Mouse (Mus musculus) lung, postnatal 0 days (tissue): ENCODE measurements around the gene Nfkbib. TPM values are rescaled to one million over a fixed set of nuclear protein-coding genes. Genes with fewer than 3 reads are reported as not detected.

Experiments used
- ATAC-seq: fragments of 200-750 bp; cut with Nextera tagmentation; 2 replicates; pipeline ENCODE4 v1.8.0; 2017; ENCODE audit warnings: moderate library complexity
- DNase-seq: peaks from one replicate; pipeline ENCODE4 v3.0.0-alpha.2; 2016; ENCODE audit warnings: low spot score
- H3K27ac ChIP-seq: fragments of 300-500 bp; sonication (generic); 2 replicates; pipeline ENCODE4 v1.5.1; 2014; ENCODE audit warnings: antibody characterized with exemption, mild to moderate bottlenecking, low read length, mixed read lengths
- H3K27me3 ChIP-seq: fragments of 300-500 bp; sonication (generic); replicated peaks from 2 replicates; pipeline ENCODE4 v1.6.1; 2014; ENCODE audit warnings: low read length, mixed read lengths; ENCODE audit not compliant: insufficient read depth
- H3K36me3 ChIP-seq: fragments of 300-500 bp; sonication (generic); 2 replicates; pipeline ENCODE4 v1.6.1; 2014; ENCODE audit warnings: low read length, mixed read lengths; ENCODE audit not compliant: insufficient read depth
- H3K4me1 ChIP-seq: fragments of 300-500 bp; sonication (generic); 2 replicates; pipeline ENCODE4 v1.6.1; 2014; ENCODE audit warnings: antibody characterized with exemption, low read depth, low read length, mixed read lengths; ENCODE audit not compliant: insufficient read depth
- H3K4me2 ChIP-seq: fragments of 300-500 bp; sonication (generic); replicated peaks from 2 replicates; pipeline ENCODE4 v1.6.1; 2014; ENCODE audit warnings: low read depth, mild to moderate bottlenecking, low read length, moderate library complexity, mixed read lengths
- H3K4me3 ChIP-seq: fragments of 300-500 bp; sonication (generic); 2 replicates; pipeline ENCODE4 v1.5.1; 2014; ENCODE audit warnings: low read depth, low read length
- H3K9ac ChIP-seq: fragments of 300-500 bp; sonication (generic); replicated peaks from 2 replicates; pipeline ENCODE4 v1.6.1; 2014; ENCODE audit warnings: low read depth, mild to moderate bottlenecking
- H3K9me3 ChIP-seq: fragments of 300-500 bp; sonication (generic); 2 replicates; pipeline ENCODE4 v1.6.1; 2016; ENCODE audit warnings: low read length, mixed read lengths
- CTCF ChIP-seq: IDR thresholded peaks from 2 replicates; pipeline ENCODE4 v1.5.1; 2016; ENCODE audit warnings: antibody characterized with exemption, mild to moderate bottlenecking
- EP300 ChIP-seq: IDR thresholded peaks from 2 replicates; pipeline ENCODE4 v1.6.1; 2016; ENCODE audit warnings: antibody characterized with exemption, mild to moderate bottlenecking, control low read depth
- WGBS: fragments of 180-500 bp; shearing (Covaris S2); extraction: QIAGEN DNeasy Blood & Tissue Kit; methylation state at CpG from one replicate; pipeline ENCODE4 v1.1.7; 2014; 5-methylcytosine and 5-hydroxymethylcytosine counted together
- polyA plus RNA-seq: library from polyadenylated mRNA; unstranded; fragments of >200 nt; fragmentation: Nextera tagmentation; extraction: Ambion mirVana; gene quantifications from 2 replicates; pipeline ENCODE4 v1.2.1, GENCODE M21; 2015

The Nfkbib gene
- polyA plus RNA-seq, 1 experiment from 2014 or later = 42.3 TPM

DNA sequence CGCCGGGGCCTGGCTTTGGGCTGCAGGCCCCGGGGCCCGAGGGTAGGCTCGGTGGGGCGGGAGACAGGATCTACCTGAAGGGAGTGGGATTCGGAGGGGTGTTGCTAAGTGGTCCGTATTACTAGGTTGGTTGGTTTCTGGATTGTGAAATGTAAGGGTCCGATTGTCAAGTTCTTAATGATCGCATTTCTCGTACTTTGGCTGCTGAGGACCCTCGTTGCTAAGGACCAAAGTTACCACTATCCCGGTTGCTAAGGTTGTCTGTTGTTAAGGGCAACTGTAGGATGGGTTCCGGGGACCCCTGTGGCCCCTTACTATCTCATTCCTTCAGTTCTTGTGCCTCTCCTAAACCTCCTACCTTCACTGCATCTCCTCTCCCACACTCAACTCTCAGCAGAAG is 402 bp downstream of the Nfkbib start:
- Histone ChIP-seq H3K4me1 (peaks cover 6% of the 10 kb centered on the region; the same call in 1 of the 2 replicates), H3K9ac (peak overlapping the region; percentile 44; the same call in 1 of the 2 replicates), H3K27ac (no peak overlapping the region), H3K27me3 (no peaks in the 10 kb centered on the region), H3K4me2 (peak overlapping the region; percentile 65), H3K9me3 (no peaks in the 10 kb centered on the region), H3K4me3 (peak overlapping the region; percentile 72), H3K36me3 (no peaks in the 10 kb centered on the region)
- TF ChIP-seq CTCF (no peak), EP300 (no peak)
- under 1% methylated on average over 14 of the region's 14 CpGs for WGBS
- ATAC-seq (no peak), DNase-seq (peak; percentile 22)

- TF ChIP-seq CTCF (peak; percentile 34), EP300 (peak; percentile 91)
- H3K9me3 ChIP-seq = no peaks in the 10 kb centered on the region
- H3K36me3 ChIP-seq = no peaks in the 10 kb centered on the region
- peak within 1 kb of the TSS; percentile 65 for H3K4me2 ChIP-seq
- H3K9ac ChIP-seq = peak within 1 kb of the TSS; percentile 44
- peak within 1 kb of the TSS; percentile 72 for H3K4me3 ChIP-seq
- ATAC-seq (peak; percentile 98), DNase-seq (peak; percentile 99)
- WGBS = under 1% methylated on average over 45 of the region's 45 CpGs
- peak within 1 kb of the TSS; percentile 57; the same call in 1 of the 2 replicates for H3K27ac ChIP-seq
- peaks cover 6% of the 10 kb centered on the region; the same call in 1 of the 2 replicates for H3K4me1 ChIP-seq
- H3K27me3 ChIP-seq = no peaks in the 10 kb centered on the region
Measured at GRCm38 (mm10) chr7:28766173-28766879, 986 bp downstream of the Nfkbib start, which contains the start of gene Sirt2. Sirt2 (plus strand) TSS chr7:28766735.

DNA sequence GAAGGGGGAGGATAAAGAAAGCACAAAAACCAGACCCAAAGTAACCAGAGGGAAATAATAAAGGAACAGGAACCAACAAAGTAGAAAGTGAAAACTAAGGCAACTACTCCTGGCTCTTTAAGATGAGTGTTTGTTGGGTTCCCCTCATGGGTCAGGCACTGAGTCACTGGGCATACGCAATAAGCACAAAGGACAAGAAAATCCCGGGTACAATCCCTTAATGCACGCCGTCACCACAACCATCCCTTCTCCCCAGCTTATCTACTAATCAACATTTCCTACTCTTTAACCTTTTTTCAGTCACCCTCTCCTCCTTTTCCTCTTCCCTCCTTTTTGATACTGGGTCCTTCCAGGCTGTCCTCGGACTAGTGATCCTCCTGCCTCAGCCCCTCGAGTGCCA is 2.1 kb downstream of the Nfkbib start:
- Histone ChIP-seq H3K4me2 (peak overlapping the region; percentile 64), H3K4me1 (peaks cover 6% of the 10 kb centered on the region; the same call in 1 of the 2 replicates), H3K9ac (no peak overlapping the region), H3K4me3 (peak overlapping the region; percentile 72; the same call in 1 of the 2 replicates), H3K9me3 (no peaks in the 10 kb centered on the region), H3K27ac (no peak overlapping the region), H3K36me3 (peaks cover 7% of the 10 kb centered on the region; the same call in 1 of the 2 replicates), H3K27me3 (no peaks in the 10 kb centered on the region)
- WGBS = 79% methylated on average over 6 of the region's 6 CpGs
- TF ChIP-seq CTCF (no peak), EP300 (no peak)
- ATAC-seq (no peak), DNase-seq (peak; percentile 10)

DNA sequence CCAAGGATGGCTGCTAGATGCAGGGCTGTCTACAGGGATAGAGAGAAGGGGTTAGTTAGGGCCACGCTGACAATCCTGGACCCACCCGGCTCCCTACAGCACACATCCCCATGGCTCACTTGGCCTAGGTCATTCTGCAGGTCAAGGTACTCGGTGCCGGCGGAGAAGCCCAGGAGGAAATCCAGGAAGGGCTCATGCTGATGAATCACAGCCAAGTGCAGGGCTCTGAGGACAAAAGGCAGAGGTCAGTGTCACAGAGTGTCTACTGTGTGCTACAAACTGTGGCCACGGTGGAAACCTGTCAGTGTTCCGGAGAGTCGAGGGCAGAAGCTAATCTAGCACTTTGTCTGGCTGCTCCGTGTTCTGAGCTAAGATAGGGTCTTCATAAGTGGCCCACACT is 5.4 kb downstream of the Nfkbib start:
- H3K27ac ChIP-seq = no peak overlapping the region
- H3K4me2 ChIP-seq = no peak overlapping the region
- 87% methylated on average over 9 of the region's 9 CpGs for WGBS
- no peak for DNase-seq
- H3K27me3 ChIP-seq = no peaks in the 10 kb centered on the region
- peaks cover 6% of the 10 kb centered on the region; the same call in 1 of the 2 replicates for H3K4me1 ChIP-seq
- peaks cover 13% of the 10 kb centered on the region; the same call in 1 of the 2 replicates for H3K36me3 ChIP-seq
- H3K9ac ChIP-seq = no peak overlapping the region
- no peak overlapping the region for H3K4me3 ChIP-seq
- ATAC-seq = no peak
- TF ChIP-seq EP300 = no peak
- no peak for TF ChIP-seq CTCF
- H3K9me3 ChIP-seq = no peaks in the 10 kb centered on the region

GRCm38 (mm10) chr7:28758623-28759022 is 8.7 kb downstream of the Nfkbib start:
- no peak for ATAC-seq
- peaks cover 13% of the 10 kb centered on the region; the same call in 1 of the 2 replicates for H3K36me3 ChIP-seq
- TF ChIP-seq CTCF = no peak
- TF ChIP-seq EP300 = no peak
- no peak overlapping the region for H3K27ac ChIP-seq
- H3K4me2 ChIP-seq = no peak overlapping the region
- no peak for DNase-seq
- WGBS = 86% methylated on average over 13 of the region's 13 CpGs
- 0 out of 2 replicates have a peak, but pooled peaks cover 7% of the 10 kb centered on the region for H3K27me3 ChIP-seq
- H3K9ac ChIP-seq = no peak overlapping the region
- H3K9me3 ChIP-seq = no peaks in the 10 kb centered on the region
- H3K4me3 ChIP-seq = no peak overlapping the region
- H3K4me1 ChIP-seq = no peaks in the 10 kb centered on the region

DNA sequence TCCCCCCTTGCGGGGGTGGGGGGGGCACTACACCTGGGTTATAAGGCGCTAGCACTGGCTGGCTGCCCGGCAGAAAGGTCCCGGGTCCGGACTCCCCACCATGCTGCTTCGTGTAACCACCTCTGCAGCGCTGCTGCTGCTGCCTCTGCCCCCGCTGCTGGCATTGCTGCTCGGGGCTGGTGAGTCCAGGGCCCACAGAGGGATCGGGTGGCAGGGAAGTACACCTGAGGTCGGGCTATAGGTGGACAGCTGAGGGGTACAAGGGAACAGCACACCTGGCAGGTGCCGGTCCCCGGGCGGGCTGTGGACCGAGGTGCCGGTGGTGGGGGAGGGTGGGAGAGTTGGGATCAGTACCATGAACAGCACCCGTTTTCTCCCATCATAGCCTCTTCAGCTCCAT is 11.2 kb downstream of the Nfkbib start, which contains the start of gene Ccer2:
Gene Ccer2, plus strand, starts transcription at position 96 of the 400 bp plus-strand sequence.
- Histone ChIP-seq H3K9me3 (no peaks in the 10 kb centered on the region), H3K9ac (no peak within 1 kb of the TSS), H3K4me1 (no peaks in the 10 kb centered on the region), H3K4me3 (no peak within 1 kb of the TSS), H3K27ac (no peak within 1 kb of the TSS), H3K27me3 (0 out of 2 replicates have a peak, but pooled peaks cover 7% of the 10 kb centered on the region), H3K4me2 (0 out of 2 replicates have a peak within 1 kb of the TSS, but pooled peaks have one; percentile 22), H3K36me3 (peaks cover 13% of the 10 kb centered on the region; the same call in 1 of the 2 replicates)
- WGBS = 3% methylated on average over 12 of the region's 17 CpGs
- TF ChIP-seq CTCF (no peak), EP300 (no peak)
- DNase-seq = no peak
- peak; percentile 18 for ATAC-seq
